Mouse (Mus musculus): Measurements from ENCODE around the gene Dgcr2. TPM values are rescaled to one million over a fixed set of nuclear protein-coding genes. Genes with fewer than 3 reads are reported as not detected.

Dgcr2 gene
- polyA plus RNA-seq, 1 experiment, result 40.6 TPM

- TF ChIP-seq EP300 (IDR thresholded peaks at IDR 0.05; ENCODE audit: insufficient read depth, low read depth, low read length) (no peak), POLR2A (IDR thresholded peaks at IDR 0.05; ENCODE audit: insufficient read depth, low read length) (no peak), CTCF (IDR thresholded peaks at IDR 0.05; ENCODE audit: low read depth, low read length) (no peak)
- Histone ChIP-seq H3K9ac (ENCODE audit: low read depth, poor library complexity, severe bottlenecking) (no peak overlapping the region), H3K4me1 (ENCODE audit: control insufficient read depth, insufficient read depth, low read length) (no peaks in the 10 kb centered on the region), H3K36me3 (ENCODE audit: control insufficient read depth, insufficient read depth, low read length, poor library complexity, severe bottlenecking) (peaks cover 6% of the 10 kb centered on the region), H3K9me3 (replicated peaks; ENCODE audit: control insufficient read depth, insufficient read depth, low read length, poor library complexity, severe bottlenecking) (no peaks in the 10 kb centered on the region), H3K27ac (ENCODE audit: insufficient read depth, low read length) (no peak overlapping the region), H3K4me3 (ENCODE audit: low read depth, low read length) (no peak overlapping the region), H3K27me3 (ENCODE audit: control insufficient read depth, insufficient read depth, low read length, poor library complexity, severe bottlenecking) (no peaks in the 10 kb centered on the region; the same call in 1 of the 2 replicates)
Observed at GRCm38 (mm10) chr16:17839976-17840375, 58.4 kb downstream of the Dgcr2 start.

- TF ChIP-seq CTCF (IDR thresholded peaks at IDR 0.05; ENCODE audit: low read depth, low read length), result no peak
- no peak for TF ChIP-seq POLR2A (IDR thresholded peaks at IDR 0.05; ENCODE audit: insufficient read depth, low read length)
- TF ChIP-seq EP300 (IDR thresholded peaks at IDR 0.05; ENCODE audit: insufficient read depth, low read depth, low read length), result no peak
- Histone ChIP-seq H3K4me3 (ENCODE audit: low read depth, low read length) (no peak within 1 kb of the TSS), H3K9me3 (replicated peaks; ENCODE audit: control insufficient read depth, insufficient read depth, low read length, poor library complexity, severe bottlenecking) (no peaks in the 10 kb centered on the region), H3K9ac (ENCODE audit: low read depth, poor library complexity, severe bottlenecking) (no peak within 1 kb of the TSS), H3K36me3 (ENCODE audit: control insufficient read depth, insufficient read depth, low read length, poor library complexity, severe bottlenecking) (no peaks in the 10 kb centered on the region), H3K4me1 (ENCODE audit: control insufficient read depth, insufficient read depth, low read length) (peaks cover 2% of the 10 kb centered on the region), H3K27ac (ENCODE audit: insufficient read depth, low read length) (no peak within 1 kb of the TSS), H3K27me3 (ENCODE audit: control insufficient read depth, insufficient read depth, low read length, poor library complexity, severe bottlenecking) (peaks cover 9% of the 10 kb centered on the region)
Observed at GRCm38 (mm10) chr16:17838051-17838450, 60.3 kb downstream of the Dgcr2 start, which contains the start of gene Car15. TSS of gene Car15 (minus strand) at chr16:17838364.

GRCm38 (mm10) chr16:17835481-17835880 lies 62.9 kb downstream of the Dgcr2 start:
- H3K4me1 ChIP-seq (ENCODE audit: control insufficient read depth, insufficient read depth, low read length), result peaks cover 2% of the 10 kb centered on the region
- H3K4me3 ChIP-seq (ENCODE audit: low read depth, low read length), result no peak overlapping the region
- H3K36me3 ChIP-seq (ENCODE audit: control insufficient read depth, insufficient read depth, low read length, poor library complexity, severe bottlenecking), result no peaks in the 10 kb centered on the region
- peaks cover 9% of the 10 kb centered on the region for H3K27me3 ChIP-seq (ENCODE audit: control insufficient read depth, insufficient read depth, low read length, poor library complexity, severe bottlenecking)
- H3K9me3 ChIP-seq (replicated peaks; ENCODE audit: control insufficient read depth, insufficient read depth, low read length, poor library complexity, severe bottlenecking), result no peaks in the 10 kb centered on the region
- H3K27ac ChIP-seq (ENCODE audit: insufficient read depth, low read length), result no peak overlapping the region
- no peak for TF ChIP-seq EP300 (IDR thresholded peaks at IDR 0.05; ENCODE audit: insufficient read depth, low read depth, low read length)
- TF ChIP-seq POLR2A (IDR thresholded peaks at IDR 0.05; ENCODE audit: insufficient read depth, low read length), result no peak
- no peak for TF ChIP-seq CTCF (IDR thresholded peaks at IDR 0.05; ENCODE audit: low read depth, low read length)
- no peak overlapping the region for H3K9ac ChIP-seq (ENCODE audit: low read depth, poor library complexity, severe bottlenecking)

GRCm38 (mm10) chr16:17834543-17834942 lies 63.8 kb downstream of the Dgcr2 start:
- no peak for TF ChIP-seq EP300 (IDR thresholded peaks at IDR 0.05; ENCODE audit: insufficient read depth, low read depth, low read length)
- TF ChIP-seq POLR2A (IDR thresholded peaks at IDR 0.05; ENCODE audit: insufficient read depth, low read length), result no peak
- TF ChIP-seq CTCF (IDR thresholded peaks at IDR 0.05; ENCODE audit: low read depth, low read length), result no peak
- Histone ChIP-seq H3K27ac (ENCODE audit: insufficient read depth, low read length) (no peak overlapping the region), H3K4me1 (ENCODE audit: control insufficient read depth, insufficient read depth, low read length) (peaks cover 2% of the 10 kb centered on the region), H3K9ac (ENCODE audit: low read depth, poor library complexity, severe bottlenecking) (peak overlapping the region; percentile 81; the same call in 1 of the 2 replicates), H3K27me3 (ENCODE audit: control insufficient read depth, insufficient read depth, low read length, poor library complexity, severe bottlenecking) (peaks cover 9% of the 10 kb centered on the region), H3K4me3 (ENCODE audit: low read depth, low read length) (no peak overlapping the region), H3K9me3 (replicated peaks; ENCODE audit: control insufficient read depth, insufficient read depth, low read length, poor library complexity, severe bottlenecking) (no peaks in the 10 kb centered on the region), H3K36me3 (ENCODE audit: control insufficient read depth, insufficient read depth, low read length, poor library complexity, severe bottlenecking) (no peaks in the 10 kb centered on the region)

- Histone ChIP-seq H3K27ac (ENCODE audit: insufficient read depth, low read length) (no peak overlapping the region), H3K9ac (ENCODE audit: low read depth, poor library complexity, severe bottlenecking) (peak overlapping the region; percentile 81), H3K4me1 (ENCODE audit: control insufficient read depth, insufficient read depth, low read length) (peaks cover 2% of the 10 kb centered on the region), H3K27me3 (ENCODE audit: control insufficient read depth, insufficient read depth, low read length, poor library complexity, severe bottlenecking) (peaks cover 9% of the 10 kb centered on the region), H3K36me3 (ENCODE audit: control insufficient read depth, insufficient read depth, low read length, poor library complexity, severe bottlenecking) (no peaks in the 10 kb centered on the region), H3K4me3 (ENCODE audit: low read depth, low read length) (peak overlapping the region; percentile 68), H3K9me3 (replicated peaks; ENCODE audit: control insufficient read depth, insufficient read depth, low read length, poor library complexity, severe bottlenecking) (no peaks in the 10 kb centered on the region)
- no peak for TF ChIP-seq POLR2A (IDR thresholded peaks at IDR 0.05; ENCODE audit: insufficient read depth, low read length)
- no peak for TF ChIP-seq EP300 (IDR thresholded peaks at IDR 0.05; ENCODE audit: insufficient read depth, low read depth, low read length)
- no peak for TF ChIP-seq CTCF (IDR thresholded peaks at IDR 0.05; ENCODE audit: low read depth, low read length)
Observed at GRCm38 (mm10) chr16:17833681-17834399, 64.5 kb downstream of the Dgcr2 start.

- TF ChIP-seq EP300 (IDR thresholded peaks at IDR 0.05; ENCODE audit: insufficient read depth, low read depth, low read length) (no peak), CTCF (IDR thresholded peaks at IDR 0.05; ENCODE audit: low read depth, low read length) (no peak), POLR2A (IDR thresholded peaks at IDR 0.05; ENCODE audit: insufficient read depth, low read length) (no peak)
- H3K36me3 ChIP-seq (ENCODE audit: control insufficient read depth, insufficient read depth, low read length, poor library complexity, severe bottlenecking), result no peaks in the 10 kb centered on the region
- peak overlapping the region; percentile 81 for H3K9ac ChIP-seq (ENCODE audit: low read depth, poor library complexity, severe bottlenecking)
- no peaks in the 10 kb centered on the region for H3K9me3 ChIP-seq (replicated peaks; ENCODE audit: control insufficient read depth, insufficient read depth, low read length, poor library complexity, severe bottlenecking)
- H3K4me3 ChIP-seq (ENCODE audit: low read depth, low read length), result peak overlapping the region; percentile 68
- H3K27me3 ChIP-seq (ENCODE audit: control insufficient read depth, insufficient read depth, low read length, poor library complexity, severe bottlenecking), result peaks cover 9% of the 10 kb centered on the region
- H3K4me1 ChIP-seq (ENCODE audit: control insufficient read depth, insufficient read depth, low read length), result peaks cover 2% of the 10 kb centered on the region
- H3K27ac ChIP-seq (ENCODE audit: insufficient read depth, low read length), result no peak overlapping the region
Observed at GRCm38 (mm10) chr16:17833321-17833680, 65.1 kb downstream of the Dgcr2 start.
